Mouse (Mus musculus) limb, embryonic 14.5 days (tissue): ENCODE measurements at regions not wholly inside any gene's neighbourhood (a gene's known extent, or its start where the extent isn't known, plus 50 kb on each side); places are given as distances from the start of the nearest gene placed in this dataset.

Experiments
- ATAC-seq: fragments of 200-750 bp; cut with Nextera tagmentation; 2 replicates; pipeline ENCODE4 v1.8.0; 2017; ENCODE audit warnings: low read depth, moderate number of reproducible peaks, moderate TSS enrichment; ENCODE audit not compliant: low FRiP score
- DNase-seq: peaks from one replicate; pipeline ENCODE4 v3.0.0-alpha.2; 2015; ENCODE audit warnings: low spot score
- H3K27ac ChIP-seq: fragments of 300-500 bp; sonication (generic); replicated peaks from 2 replicates; pipeline ENCODE4 v1.5.1; 2014; ENCODE audit warnings: low read depth, mild to moderate bottlenecking, low read length, moderate library complexity, mixed read lengths
- H3K27me3 ChIP-seq: fragments of 300-500 bp; sonication (generic); 2 replicates; pipeline ENCODE4 v1.6.1; 2014; ENCODE audit warnings: low read length, mixed read lengths; ENCODE audit not compliant: control insufficient read depth, insufficient read depth
- H3K36me3 ChIP-seq: fragments of 300-500 bp; sonication (generic); 2 replicates; pipeline ENCODE4 v1.6.1; 2014; ENCODE audit warnings: mild to moderate bottlenecking, low read length, moderate library complexity, mixed read lengths; ENCODE audit not compliant: control insufficient read depth, insufficient read depth
- H3K4me1 ChIP-seq: fragments of 300-500 bp; sonication (generic); 2 replicates; pipeline ENCODE4 v1.6.1; 2014; ENCODE audit warnings: antibody characterized with exemption, low read length, mixed read lengths; ENCODE audit not compliant: control insufficient read depth, insufficient read depth
- H3K4me2 ChIP-seq: fragments of 300-500 bp; sonication (generic); replicated peaks from 2 replicates; pipeline ENCODE4 v1.6.1; 2014; ENCODE audit warnings: low read depth, mild to moderate bottlenecking, low read length, moderate library complexity; ENCODE audit not compliant: severe bottlenecking
- H3K4me3 ChIP-seq: fragments of 300-500 bp; sonication (generic); replicated peaks from 2 replicates; pipeline ENCODE4 v1.5.1; 2014; ENCODE audit warnings: low read length
- H3K9ac ChIP-seq: fragments of 300-500 bp; sonication (generic); 2 replicates; pipeline ENCODE4 v1.6.1; 2014; ENCODE audit warnings: mild to moderate bottlenecking, low read depth, low read length, moderate library complexity; ENCODE audit not compliant: severe bottlenecking
- H3K9me3 ChIP-seq: fragments of 300-500 bp; sonication (generic); 2 replicates; pipeline ENCODE4 v1.6.1; 2016; ENCODE audit warnings: low read length; ENCODE audit not compliant: control insufficient read depth
- POLR2A ChIP-seq: fragments of 200-500 bp; IDR thresholded peaks from 2 replicates; pipeline ENCODE4 v1.8.0; 2012; ENCODE audit warnings: inconsistent platforms, mild to moderate bottlenecking, moderate library complexity, borderline replicate concordance; ENCODE audit not compliant: insufficient read depth, insufficient read length; ENCODE audit errors: extremely low read depth
- WGBS: fragments of 180-500 bp; shearing (Covaris S2); extraction: QIAGEN DNeasy Blood & Tissue Kit; methylation state at CpG from one replicate; pipeline ENCODE4 v1.1.7; 2014; 5-methylcytosine and 5-hydroxymethylcytosine counted together

DNA sequence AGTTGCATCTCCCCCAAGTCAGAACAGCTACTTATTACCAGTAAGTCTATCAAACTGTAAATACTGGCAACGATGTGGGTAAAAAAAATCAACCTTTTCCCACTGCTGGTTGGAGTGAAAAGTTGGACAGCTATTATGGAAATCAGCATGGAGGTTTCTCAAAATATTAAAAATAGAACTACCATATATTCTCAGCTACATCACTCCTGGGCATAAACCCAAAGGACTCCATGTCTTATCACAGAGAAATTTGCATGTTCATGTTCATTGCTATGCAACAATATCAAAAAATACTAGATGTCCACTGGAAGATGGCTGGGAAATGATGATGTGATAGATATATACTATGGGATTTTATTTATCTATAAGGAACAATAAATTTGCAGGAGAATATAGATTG is 506.9 kb upstream of the Syt1 start:
- H3K27ac ChIP-seq, result no peak overlapping the region
- DNase-seq, result no peak
- 69% methylated on average over 1 of the region's 1 CpGs for WGBS
- H3K27me3 ChIP-seq, result no peaks in the 10 kb centered on the region
- no peak overlapping the region for H3K4me2 ChIP-seq
- no peak for ATAC-seq
- H3K36me3 ChIP-seq, result no peaks in the 10 kb centered on the region
- H3K9me3 ChIP-seq, result no peaks in the 10 kb centered on the region
- no peak overlapping the region for H3K9ac ChIP-seq
- no peak for TF ChIP-seq POLR2A
- no peaks in the 10 kb centered on the region for H3K4me1 ChIP-seq
- no peak overlapping the region for H3K4me3 ChIP-seq

DNA sequence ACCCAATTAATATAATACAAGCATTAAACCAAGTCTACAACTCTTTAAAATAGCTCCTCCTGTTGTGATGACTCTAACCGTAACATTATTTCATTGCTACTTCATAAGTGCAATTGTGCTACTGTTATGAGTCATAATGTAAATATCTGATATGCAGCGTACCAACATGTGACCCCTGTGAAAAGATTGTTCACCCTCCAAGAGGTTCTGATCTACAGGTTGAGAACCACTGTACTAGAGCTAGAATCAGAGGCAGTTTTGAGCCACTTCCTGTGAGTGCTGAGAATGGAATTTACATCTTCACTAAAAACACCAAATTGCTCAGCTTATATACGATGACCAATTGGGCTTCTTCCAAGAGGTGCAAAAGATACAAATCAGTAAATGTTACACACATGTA is 504.4 kb upstream of the Syt1 start:
- DNase-seq (no peak), ATAC-seq (no peak)
- no peak overlapping the region for H3K27ac ChIP-seq
- no peak overlapping the region for H3K4me2 ChIP-seq
- no peaks in the 10 kb centered on the region for H3K4me1 ChIP-seq
- no peak overlapping the region for H3K4me3 ChIP-seq
- H3K27me3 ChIP-seq, result no peaks in the 10 kb centered on the region
- no peak overlapping the region for H3K9ac ChIP-seq
- no peaks in the 10 kb centered on the region for H3K36me3 ChIP-seq
- 77% methylated on average over 3 of the region's 3 CpGs for WGBS
- H3K9me3 ChIP-seq, result no peaks in the 10 kb centered on the region
- TF ChIP-seq POLR2A, result no peak

DNA sequence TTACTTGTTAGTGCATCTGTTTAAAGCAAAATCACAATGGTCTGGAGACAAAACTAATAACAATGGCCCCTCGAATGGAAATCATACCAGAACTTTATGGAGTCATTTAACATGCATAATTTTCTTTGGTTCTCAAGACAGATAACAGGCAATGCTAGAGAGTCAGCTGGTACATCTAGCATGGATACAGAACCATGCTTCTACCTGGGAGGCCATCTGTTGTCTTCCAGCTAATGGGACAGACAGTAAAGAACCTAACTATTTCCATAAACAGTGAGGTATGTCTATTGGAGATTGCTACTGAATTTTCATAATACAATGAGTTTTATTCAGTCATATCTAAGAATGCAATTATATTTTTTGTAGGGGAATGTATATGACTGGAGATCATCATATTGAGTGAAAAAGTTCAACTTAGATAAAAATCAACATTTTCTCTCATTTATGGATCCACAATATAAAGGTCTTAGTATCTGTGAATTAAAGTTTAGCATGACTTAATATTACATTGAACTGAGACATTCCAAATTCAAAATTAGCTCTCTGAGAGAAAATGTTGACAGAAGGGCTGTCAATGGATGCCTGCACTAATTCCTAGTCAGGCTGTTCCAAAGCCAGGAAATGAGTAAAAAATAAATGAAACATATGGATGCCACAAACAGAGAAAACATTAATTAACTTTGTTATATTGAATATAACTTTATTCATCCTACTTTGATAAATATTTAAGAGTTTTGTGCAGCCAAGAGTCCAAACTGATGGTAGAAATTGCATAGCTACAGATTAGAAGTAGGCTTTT is 500.3 kb upstream of the Syt1 start:
- Histone ChIP-seq H3K36me3 (no peaks in the 10 kb centered on the region), H3K4me3 (no peak overlapping the region), H3K9me3 (no peaks in the 10 kb centered on the region), H3K27ac (no peak overlapping the region), H3K4me2 (no peak overlapping the region), H3K4me1 (no peaks in the 10 kb centered on the region), H3K27me3 (no peaks in the 10 kb centered on the region), H3K9ac (no peak overlapping the region)
- DNase-seq, result no peak
- no peak for ATAC-seq
- WGBS, result 65% methylated on average over 1 of the region's 1 CpGs
- no peak for TF ChIP-seq POLR2A

DNA sequence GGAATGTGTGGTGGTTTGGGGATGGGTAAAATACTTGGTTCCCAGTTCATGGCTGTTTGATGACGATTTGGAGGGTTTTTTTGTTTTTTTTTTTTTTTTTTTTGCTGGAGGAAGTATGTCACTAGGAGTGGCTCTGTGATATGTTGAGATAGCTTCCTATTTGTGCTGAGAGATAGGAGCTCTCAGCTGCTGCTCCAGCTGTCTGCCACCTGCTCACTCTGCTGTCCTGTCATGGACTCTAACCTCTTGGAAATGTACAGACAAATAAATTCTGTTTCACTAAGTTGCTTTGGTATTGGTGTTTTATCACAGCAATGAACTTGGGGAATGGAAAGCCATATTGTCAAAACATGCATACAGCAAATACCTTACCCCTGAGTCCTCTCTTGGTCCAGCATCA is 497.8 kb upstream of the Syt1 start:
- WGBS, result 54% methylated on average over 1 of the region's 1 CpGs
- ATAC-seq, result no peak

GRCm38 (mm10) chr10:109507228-109507627 is 496.4 kb upstream of the Syt1 start:
- Histone ChIP-seq H3K4me2 (no peak overlapping the region), H3K27ac (no peak overlapping the region), H3K36me3 (no peaks in the 10 kb centered on the region), H3K9me3 (no peaks in the 10 kb centered on the region), H3K27me3 (no peaks in the 10 kb centered on the region), H3K9ac (no peak overlapping the region), H3K4me1 (no peaks in the 10 kb centered on the region), H3K4me3 (no peak overlapping the region)
- DNase-seq (no peak), ATAC-seq (no peak)
- WGBS, result 66% methylated on average over 3 of the region's 3 CpGs
- no peak for TF ChIP-seq POLR2A

More for the DNA sequence above, 497.8 kb upstream of the Syt1 start:
- Histone ChIP-seq H3K9me3 (no peaks in the 10 kb centered on the region), H3K9ac (no peak overlapping the region), H3K27me3 (no peaks in the 10 kb centered on the region), H3K27ac (no peak overlapping the region), H3K4me3 (no peak overlapping the region), H3K36me3 (no peaks in the 10 kb centered on the region), H3K4me2 (no peak overlapping the region), H3K4me1 (no peaks in the 10 kb centered on the region)
- TF ChIP-seq POLR2A, result no peak
- DNase-seq, result no peak

GRCm38 (mm10) chr10:109504683-109505082 is 493.9 kb upstream of the Syt1 start:
- DNase-seq (no peak), ATAC-seq (no peak)
- H3K4me1 ChIP-seq, result no peaks in the 10 kb centered on the region
- no peak for TF ChIP-seq POLR2A
- no peaks in the 10 kb centered on the region for H3K27me3 ChIP-seq
- no peak overlapping the region for H3K9ac ChIP-seq
- no peak overlapping the region for H3K27ac ChIP-seq
- no peak overlapping the region for H3K4me2 ChIP-seq
- 54% methylated on average over 4 of the region's 4 CpGs for WGBS
- H3K9me3 ChIP-seq, result no peaks in the 10 kb centered on the region
- H3K36me3 ChIP-seq, result no peaks in the 10 kb centered on the region
- no peak overlapping the region for H3K4me3 ChIP-seq
